Mouse (Mus musculus) stomach, embryonic 14.5 days (tissue): Measurements from ENCODE around the gene Frmpd4. TPM values are rescaled to one million over a fixed set of nuclear protein-coding genes. Genes with fewer than 3 reads are reported as not detected.

Experiments used
- ATAC-seq: fragments of 200-750 bp; cut with Nextera tagmentation; 2 replicates; pipeline ENCODE4 v1.8.0; 2017; ENCODE audit warnings: low read depth, moderate TSS enrichment; ENCODE audit not compliant: insufficient number of reproducible peaks, insufficient read depth, low FRiP score
- H3K27ac ChIP-seq: fragments of 300-500 bp; sonication (generic); 2 replicates; pipeline ENCODE4 v1.5.1; 2014; ENCODE audit warnings: mild to moderate bottlenecking, low read length, moderate library complexity, mixed read lengths
- H3K27me3 ChIP-seq: fragments of 300-500 bp; sonication (generic); 2 replicates; pipeline ENCODE4 v1.6.1; 2014; ENCODE audit warnings: low read length, control low read depth, mixed read lengths; ENCODE audit not compliant: control insufficient read depth, insufficient read depth
- H3K36me3 ChIP-seq: fragments of 300-500 bp; sonication (generic); 2 replicates; pipeline ENCODE4 v1.6.1; 2014; ENCODE audit warnings: mild to moderate bottlenecking, control low read depth, low read length, moderate library complexity, mixed read lengths; ENCODE audit not compliant: control insufficient read depth, insufficient read depth
- H3K4me1 ChIP-seq: fragments of 300-500 bp; sonication (generic); 2 replicates; pipeline ENCODE4 v1.6.1; 2014; ENCODE audit warnings: low read length, control low read depth, mixed read lengths; ENCODE audit not compliant: control insufficient read depth, insufficient read depth
- H3K4me2 ChIP-seq: fragments of 300-500 bp; sonication (generic); replicated peaks from 2 replicates; pipeline ENCODE4 v1.6.1; 2014; ENCODE audit warnings: low read depth, low read length, control low read depth
- H3K4me3 ChIP-seq: fragments of 300-500 bp; sonication (generic); 2 replicates; pipeline ENCODE4 v1.5.1; 2014; ENCODE audit warnings: low read depth, low read length, control low read depth
- H3K9ac ChIP-seq: fragments of 300-500 bp; sonication (generic); replicated peaks from 2 replicates; pipeline ENCODE4 v1.6.1; 2014; ENCODE audit warnings: low read depth, mild to moderate bottlenecking, control low read depth, low read length, moderate library complexity, mixed read lengths
- H3K9me3 ChIP-seq: fragments of 300-500 bp; sonication (generic); 2 replicates; pipeline ENCODE4 v1.6.1; 2016; ENCODE audit warnings: low read depth, low read length, control low read depth; ENCODE audit not compliant: control insufficient read depth
- WGBS: fragments of 180-500 bp; shearing (Covaris S2); extraction: QIAGEN DNeasy Blood & Tissue Kit; methylation state at CpG from one replicate; pipeline ENCODE4 v1.1.7; 2014; 5-methylcytosine and 5-hydroxymethylcytosine counted together
- polyA plus RNA-seq: library from polyadenylated mRNA; unstranded; fragments of >200 nt; fragmentation: Nextera tagmentation; extraction: Ambion mirVana; gene quantifications from 2 replicates; pipeline ENCODE4 v1.2.1, GENCODE M21; 2014

The Frmpd4 gene
- polyA plus RNA-seq, 1 experiment from 2014 or later = 1.0 TPM

DNA sequence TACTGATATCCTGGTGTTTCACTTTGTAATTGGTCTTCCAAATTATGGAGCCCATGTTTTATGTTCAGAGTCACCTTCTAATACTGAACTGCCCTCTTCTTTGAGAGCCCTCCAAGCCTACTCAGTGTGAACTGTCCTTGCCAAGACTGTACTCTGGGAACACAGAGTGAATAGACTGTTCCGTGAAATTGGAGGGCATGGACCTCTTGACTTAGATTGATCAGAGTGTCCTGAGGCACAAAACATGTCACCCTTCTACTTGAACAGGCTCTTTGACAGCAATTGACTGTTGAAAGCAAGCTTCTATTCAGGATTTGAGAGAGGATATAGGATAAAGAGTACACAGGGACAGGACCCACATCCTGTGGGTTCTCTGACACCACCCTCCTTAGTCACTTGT, 857.9 kb downstream of the Frmpd4 start:
- no peak for ATAC-seq
- no peak overlapping the region for H3K9ac ChIP-seq
- 84% methylated on average over 1 of the region's 1 CpGs for WGBS
- no peaks in the 10 kb centered on the region for H3K4me1 ChIP-seq
- no peak overlapping the region for H3K4me3 ChIP-seq
- no peak overlapping the region for H3K27ac ChIP-seq
- H3K9me3 ChIP-seq = no peaks in the 10 kb centered on the region
- no peaks in the 10 kb centered on the region for H3K36me3 ChIP-seq
- 0 out of 2 replicates have a peak, but pooled peaks cover 3% of the 10 kb centered on the region for H3K27me3 ChIP-seq
- H3K4me2 ChIP-seq = no peak overlapping the region

DNA sequence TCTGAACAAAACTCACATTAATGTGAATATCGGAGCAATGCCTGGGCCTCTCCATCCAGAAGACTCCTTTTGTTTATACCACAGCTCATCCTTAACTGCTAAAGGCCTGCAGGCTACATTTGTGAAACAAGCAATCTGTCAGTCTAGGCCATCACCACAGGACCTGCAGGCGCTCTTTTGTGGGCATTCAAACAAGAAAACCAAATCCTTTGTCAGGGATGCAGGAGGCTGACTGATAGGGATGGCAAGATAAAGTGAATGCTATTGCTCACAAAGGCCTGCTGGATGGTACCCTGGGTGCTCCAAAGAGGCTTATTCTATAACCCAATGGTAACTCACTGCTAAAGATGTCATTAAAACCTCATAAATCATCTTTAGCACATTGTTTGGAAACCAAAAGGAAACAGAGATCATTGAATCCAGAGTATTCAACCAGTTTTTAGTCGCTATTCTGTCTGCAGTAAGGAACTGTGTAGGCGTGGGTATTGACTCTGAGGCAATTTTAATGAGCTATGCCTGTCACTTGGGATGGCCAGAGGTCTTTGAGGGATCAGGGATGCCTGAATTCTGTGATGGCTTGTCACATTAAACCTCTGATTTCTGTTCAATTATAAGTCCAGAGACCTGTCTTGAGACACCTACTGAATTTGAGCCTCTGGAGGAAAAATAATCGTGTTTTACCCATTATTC, 922.1 kb downstream of the Frmpd4 start:
- H3K9me3 ChIP-seq = no peaks in the 10 kb centered on the region
- no peaks in the 10 kb centered on the region for H3K27me3 ChIP-seq
- no peak overlapping the region for H3K27ac ChIP-seq
- WGBS = 44% methylated on average over 5 of the region's 5 CpGs
- no peak overlapping the region for H3K4me3 ChIP-seq
- ATAC-seq = no peak
- no peak overlapping the region for H3K9ac ChIP-seq
- H3K36me3 ChIP-seq = no peaks in the 10 kb centered on the region
- no peak overlapping the region for H3K4me2 ChIP-seq
- no peaks in the 10 kb centered on the region for H3K4me1 ChIP-seq

DNA sequence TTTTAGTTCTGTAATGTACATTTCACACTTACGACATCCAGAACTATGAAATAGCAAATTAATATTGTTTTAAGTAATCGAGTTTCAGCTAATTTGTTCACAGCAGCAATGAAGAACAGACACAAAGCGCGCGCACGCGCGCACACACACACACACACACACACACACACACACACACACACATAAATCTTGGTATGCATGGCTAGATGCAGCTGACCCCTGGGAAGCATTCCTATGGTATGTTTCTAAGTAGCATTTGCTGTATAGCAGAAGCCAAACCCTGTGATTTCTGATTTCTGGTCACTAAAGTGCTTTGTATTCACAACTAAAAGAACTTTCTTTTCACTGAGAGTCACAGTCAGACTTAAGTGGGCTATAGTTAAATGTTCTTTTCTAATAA, 922.8 kb downstream of the Frmpd4 start:
- Histone ChIP-seq H3K4me3 (no peak overlapping the region), H3K27me3 (no peaks in the 10 kb centered on the region), H3K27ac (no peak overlapping the region), H3K4me1 (no peaks in the 10 kb centered on the region), H3K9ac (no peak overlapping the region), H3K4me2 (no peak overlapping the region), H3K9me3 (no peaks in the 10 kb centered on the region), H3K36me3 (no peaks in the 10 kb centered on the region)
- ATAC-seq = no peak
- 77% methylated on average over 8 of the region's 8 CpGs for WGBS

DNA sequence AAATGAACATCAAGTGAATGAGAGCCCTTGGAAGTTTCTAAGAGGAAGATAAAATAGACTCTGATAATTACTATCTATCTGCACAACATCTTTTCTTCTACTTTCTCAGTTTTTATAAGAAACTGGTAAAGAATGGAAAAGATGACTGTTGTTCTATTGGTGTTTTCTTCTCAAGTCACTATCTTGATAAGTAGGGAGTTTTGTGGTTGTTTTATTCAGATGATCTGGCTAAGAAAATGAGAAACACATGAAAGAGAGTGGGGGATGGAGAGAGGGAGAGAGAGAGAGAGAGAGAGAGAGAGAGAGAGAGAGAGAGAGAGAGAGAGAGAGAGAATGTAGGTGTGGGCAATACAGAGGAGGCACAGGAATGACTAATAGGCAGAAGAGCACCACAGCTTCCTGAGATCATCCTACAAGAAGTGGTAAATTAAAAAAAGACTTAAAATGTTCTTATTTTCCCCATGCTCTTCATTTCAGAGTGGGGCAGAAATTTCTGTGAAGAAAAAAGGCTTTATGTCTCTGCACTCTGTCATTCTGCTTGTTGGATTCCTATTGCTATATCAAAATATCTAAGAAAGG, 979.3 kb downstream of the Frmpd4 start:
- Histone ChIP-seq H3K4me3 (no peak overlapping the region), H3K4me2 (no peak overlapping the region), H3K27me3 (no peaks in the 10 kb centered on the region), H3K36me3 (no peaks in the 10 kb centered on the region), H3K4me1 (no peaks in the 10 kb centered on the region), H3K9me3 (no peaks in the 10 kb centered on the region), H3K27ac (no peak overlapping the region), H3K9ac (no peak overlapping the region)
- no peak for ATAC-seq

DNA sequence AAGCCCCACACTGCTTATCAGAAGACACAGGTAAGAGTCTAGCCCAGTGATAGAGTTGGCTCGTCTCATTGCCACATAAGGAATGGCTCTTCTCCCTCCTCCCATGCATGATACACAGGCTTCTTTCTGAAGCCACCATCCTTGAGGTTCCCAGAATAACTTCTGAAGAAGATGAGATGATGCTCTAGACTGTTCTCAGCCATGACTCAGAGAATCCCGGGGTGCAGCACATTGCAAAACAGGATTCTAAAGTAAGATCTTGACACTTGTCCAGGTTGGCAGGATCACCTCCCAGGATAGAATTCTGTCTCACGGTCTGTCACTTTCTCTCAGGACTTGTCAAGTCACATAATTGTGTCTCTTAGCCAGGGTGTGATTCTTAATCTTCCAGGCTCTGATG, 1024.2 kb downstream of the Frmpd4 start:
- no peaks in the 10 kb centered on the region for H3K27me3 ChIP-seq
- H3K4me1 ChIP-seq = no peaks in the 10 kb centered on the region
- WGBS = 89% methylated on average over 3 of the region's 3 CpGs
- H3K4me3 ChIP-seq = no peak overlapping the region
- no peaks in the 10 kb centered on the region for H3K36me3 ChIP-seq
- no peak overlapping the region for H3K9ac ChIP-seq
- no peak overlapping the region for H3K27ac ChIP-seq
- no peak overlapping the region for H3K4me2 ChIP-seq
- no peaks in the 10 kb centered on the region for H3K9me3 ChIP-seq
- no peak for ATAC-seq

DNA sequence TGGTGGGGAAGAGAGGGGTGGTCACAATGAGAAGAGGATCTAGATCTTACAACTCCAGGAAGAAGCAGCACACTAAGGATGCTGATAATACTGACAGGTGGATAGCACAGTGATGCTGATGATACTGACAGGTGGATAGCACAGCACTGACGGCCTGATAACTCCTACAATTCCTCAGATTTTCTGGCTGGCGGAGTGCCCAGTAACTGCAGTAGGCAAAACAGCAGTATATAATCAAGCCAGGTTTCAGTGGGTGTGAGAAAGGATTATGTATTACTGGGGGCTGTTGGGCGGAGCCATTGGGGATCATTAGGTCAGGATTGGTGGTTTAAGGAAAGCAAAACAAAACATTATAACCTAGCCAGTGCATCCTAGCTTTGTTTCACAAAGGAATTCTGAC, 1053.9 kb downstream of the Frmpd4 start:
- Histone ChIP-seq H3K4me2 (no peak overlapping the region), H3K4me3 (no peak overlapping the region), H3K27me3 (no peaks in the 10 kb centered on the region), H3K36me3 (no peaks in the 10 kb centered on the region), H3K4me1 (no peaks in the 10 kb centered on the region), H3K9ac (no peak overlapping the region), H3K27ac (no peak overlapping the region), H3K9me3 (no peaks in the 10 kb centered on the region)
- no peak for ATAC-seq
- 76% methylated on average over 3 of the region's 3 CpGs for WGBS

DNA sequence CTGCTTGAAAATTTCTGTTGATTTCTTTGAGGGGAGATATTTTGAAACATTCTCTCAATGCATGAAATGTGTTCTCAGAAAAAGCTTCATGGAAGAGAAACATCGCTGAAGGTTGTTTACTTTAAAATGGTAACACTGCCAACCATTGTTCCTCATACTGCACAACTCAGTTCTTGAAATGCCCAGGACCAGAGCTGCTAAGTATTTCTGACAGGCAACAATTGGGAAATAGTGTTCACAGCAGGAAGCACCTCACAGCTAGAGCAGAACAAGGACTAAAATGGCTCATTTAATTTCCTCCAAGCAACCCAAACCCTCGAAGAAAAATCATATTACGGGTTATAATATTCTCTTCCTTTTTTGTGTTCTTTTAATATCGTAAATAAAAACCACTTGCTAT, 1054.5 kb downstream of the Frmpd4 start:
- Histone ChIP-seq H3K27me3 (no peaks in the 10 kb centered on the region), H3K9me3 (no peaks in the 10 kb centered on the region), H3K4me1 (no peaks in the 10 kb centered on the region), H3K27ac (no peak overlapping the region), H3K9ac (no peak overlapping the region), H3K4me3 (no peak overlapping the region), H3K4me2 (no peak overlapping the region), H3K36me3 (no peaks in the 10 kb centered on the region)
- 75% methylated on average over 4 of the region's 4 CpGs for WGBS
- no peak for ATAC-seq

DNA sequence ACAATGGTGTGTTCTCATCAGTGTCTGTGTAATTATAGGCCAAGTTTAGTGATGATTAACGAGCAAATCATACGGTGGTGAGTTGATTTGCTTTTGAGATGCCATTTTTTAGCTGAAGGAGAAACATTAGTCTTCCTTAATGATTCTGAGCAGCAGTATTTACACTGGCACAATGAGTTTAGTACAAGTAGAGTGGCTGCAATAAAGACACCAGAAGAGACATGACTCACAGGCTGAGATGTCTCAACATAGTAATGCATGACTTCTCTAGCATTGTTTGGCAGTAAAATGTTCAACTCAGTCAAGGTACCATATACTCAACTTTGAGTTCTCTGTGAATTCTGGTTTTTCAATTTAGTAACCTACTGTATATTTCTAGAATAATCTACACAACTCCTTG, 1058.6 kb downstream of the Frmpd4 start:
- 85% methylated on average over 2 of the region's 2 CpGs for WGBS

DNA sequence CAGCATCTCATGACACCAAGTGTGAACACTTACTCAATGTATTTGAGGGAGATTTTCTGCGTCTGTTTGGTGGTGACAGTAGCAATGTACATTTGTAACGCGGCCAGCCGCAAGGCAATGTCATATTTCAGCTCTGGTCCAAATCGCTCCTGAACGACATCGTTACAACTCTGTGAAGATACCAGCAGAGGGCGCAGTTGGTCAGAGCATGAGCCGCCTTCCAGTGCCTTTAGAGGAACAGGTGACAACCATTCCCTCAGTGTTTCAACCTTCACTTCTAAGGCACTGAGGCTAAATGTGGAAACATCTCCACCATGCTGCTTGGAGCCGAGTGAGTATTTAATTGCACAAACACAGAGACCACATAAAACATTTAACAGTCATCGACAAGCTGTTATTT, 1079.3 kb downstream of the Frmpd4 start:
- no peak overlapping the region for H3K9ac ChIP-seq
- H3K4me1 ChIP-seq = no peaks in the 10 kb centered on the region
- no peaks in the 10 kb centered on the region for H3K36me3 ChIP-seq
- H3K4me3 ChIP-seq = no peak overlapping the region
- H3K4me2 ChIP-seq = no peak overlapping the region
- no peak for ATAC-seq
- no peaks in the 10 kb centered on the region for H3K9me3 ChIP-seq
- no peak overlapping the region for H3K27ac ChIP-seq
- H3K27me3 ChIP-seq = no peaks in the 10 kb centered on the region; the same call in 1 of the 2 replicates
- WGBS = 28% methylated on average over 11 of the region's 11 CpGs

More for the DNA sequence above, 1058.6 kb downstream of the Frmpd4 start:
- Histone ChIP-seq H3K4me3 (no peak overlapping the region), H3K36me3 (no peaks in the 10 kb centered on the region), H3K4me1 (no peaks in the 10 kb centered on the region), H3K27me3 (no peaks in the 10 kb centered on the region), H3K4me2 (no peak overlapping the region), H3K9me3 (no peaks in the 10 kb centered on the region), H3K27ac (no peak overlapping the region), H3K9ac (no peak overlapping the region)
- no peak for ATAC-seq
